ENCODE assay signal across 19 mouse cellular contexts in genomic region chr7:112455566-112456110, GRCm38 (mm10). TPM values are rescaled to one million over a fixed set of nuclear protein-coding genes. Genes with fewer than 3 reads are reported as not detected.
A peak's percentile ranks its signal among the peaks of the same experiment; 100 is the strongest.
DNase-seq lines count a peak whose midpoint lies in the region; ATAC-seq and TF ChIP-seq lines count a peak whose summit lies in the region.
"Had no signal": no experiment of that assay in that cellular context is flagged by ENCODE, and none has a peak within 500 bp of the region (broad histone marks: within the 10 kb centered on the region; RNA-seq: fewer than 3 reads in every experiment).

No protein-coding gene starts in this region.

- H3K4me1 ChIP-seq in forebrain, embryonic 15.5 days: peaks cover 9% of the 10 kb centered on the region; the same call in 1 of the 2 replicates

- H3K79me3 ChIP-seq in C2C12 (ENCODE audit: low read depth): peaks cover 53% of the 10 kb centered on the region

- H3K4me3 ChIP-seq in C2C12 (ENCODE audit: insufficient read depth, poor library complexity, severe bottlenecking) (no peak overlapping the region), myocyte (no peak overlapping the region)
- H3K4me3 ChIP-seq in forebrain, embryonic 15.5 days: no peak overlapping the region
- H3K4me3 ChIP-seq: embryonic facial prominence, embryonic 10.5 days; erythroblast, embryonic 14.5 days; forebrain, embryonic 10.5 days; heart, adult 2 months; heart, embryonic 12.5 days; hindbrain, embryonic 15.5 days had no signal

- no peaks in the 10 kb centered on the region for H3K9me3 ChIP-seq in forebrain, embryonic 15.5 days
- H3K9me3 ChIP-seq: embryonic facial prominence, embryonic 10.5 days; forebrain, embryonic 10.5 days; heart, embryonic 12.5 days; hindbrain, embryonic 15.5 days had no signal

- TF ChIP-seq POLR2A in myocyte (IDR thresholded peaks at IDR 0.05; ENCODE audit: insufficient read length, low read depth): no peak

- H3K4me2 ChIP-seq in myocyte (ENCODE audit: low read depth): peak overlapping the region; percentile 46
- H3K4me2 ChIP-seq in forebrain, embryonic 15.5 days (replicated peaks): no peak overlapping the region
- H3K4me2 ChIP-seq: heart, embryonic 12.5 days; hindbrain, embryonic 15.5 days had no signal

- DNase-seq in adrenal gland, adult 2 months: peak; percentile 45
- DNase-seq in adrenal gland, postnatal 14 days: no peak
- no peak for DNase-seq in right cerebral cortex, postnatal 14 days
- DNase-seq in heart, adult 18-20 months: no peak
- DNase-seq: adrenal gland, postnatal 36 days; cerebellum, adult 2 months; gastrocnemius, postnatal 10 days; heart, adult 2 months; heart, postnatal 36 days; kidney, adult 11 months had no signal

- H3K79me2 ChIP-seq in C2C12 (ENCODE audit: control insufficient read depth, insufficient read depth) (peaks cover 81% of the 10 kb centered on the region), myocyte (ENCODE audit: control insufficient read depth, insufficient read depth) (peaks cover 61% of the 10 kb centered on the region)

- H3ac ChIP-seq in C2C12 (ENCODE audit: control insufficient read depth, insufficient read length, low read depth) (no peak overlapping the region), myocyte (ENCODE audit: control insufficient read depth, insufficient read length) (no peak overlapping the region)

- 88% methylated on average over 5 of the region's 5 CpGs for WGBS in forebrain, embryonic 15.5 days

- H3K9ac ChIP-seq in forebrain, embryonic 15.5 days (replicated peaks): no peak overlapping the region
- H3K9ac ChIP-seq: heart, embryonic 12.5 days; hindbrain, embryonic 15.5 days had no signal

- H3K27ac ChIP-seq in forebrain, embryonic 15.5 days (replicated peaks): no peak overlapping the region
- H3K27ac ChIP-seq: embryonic facial prominence, embryonic 10.5 days; forebrain, embryonic 10.5 days; heart, adult 2 months; hindbrain, embryonic 15.5 days had no signal

- TF ChIP-seq CTCF in C2C12 (IDR thresholded peaks at IDR 0.05; ENCODE audit: control insufficient read depth, insufficient read depth, insufficient read length): no peak

- H3K36me3 ChIP-seq in C2C12 (ENCODE audit: control insufficient read depth, insufficient read depth) (peaks cover 2% of the 10 kb centered on the region), myocyte (ENCODE audit: control insufficient read depth, insufficient read depth) (no peaks in the 10 kb centered on the region)
- no peaks in the 10 kb centered on the region for H3K36me3 ChIP-seq in forebrain, embryonic 15.5 days
- H3K36me3 ChIP-seq: embryonic facial prominence, embryonic 10.5 days; forebrain, embryonic 10.5 days; heart, embryonic 12.5 days; hindbrain, embryonic 15.5 days had no signal

- no peak for ATAC-seq in forebrain, embryonic 15.5 days (replicated peaks)
- ATAC-seq: forebrain, embryonic 16.5 days had no signal

- no peaks in the 10 kb centered on the region for H3K27me3 ChIP-seq in C2C12 (ENCODE audit: control insufficient read depth, insufficient read depth, insufficient read length)
- H3K27me3 ChIP-seq in myocyte (ENCODE audit: control insufficient read depth, insufficient read depth, insufficient read length): no peaks in the 10 kb centered on the region
- H3K27me3 ChIP-seq in forebrain, embryonic 15.5 days: no peaks in the 10 kb centered on the region
- H3K27me3 ChIP-seq: heart, embryonic 12.5 days; hindbrain, embryonic 15.5 days had no signal

TF ChIP-seq in C2C12, 6 proteins besides CTCF, POLR2A, EP300 and RAD21:
- TF ChIP-seq MAX (IDR thresholded peaks at IDR 0.05) (peak; percentile 34), FOSL1 (IDR thresholded peaks at IDR 0.05; ENCODE audit: insufficient read depth, low read length, poor library complexity, severe bottlenecking) (peak; percentile 68), MYOD1 (IDR thresholded peaks at IDR 0.05; ENCODE audit: control insufficient read depth, insufficient read length, low read depth) (peak; percentile 42), MYOG (IDR thresholded peaks at IDR 0.05; ENCODE audit: control insufficient read depth, extremely low read depth, insufficient read length) (no peak), CEBPB (IDR thresholded peaks at IDR 0.05; ENCODE audit: low read depth) (no peak)

TF ChIP-seq in myocyte, 11 proteins besides CTCF, POLR2A, EP300 and RAD21:
- TF ChIP-seq USF1 (IDR thresholded peaks at IDR 0.05; ENCODE audit: low read depth): no peak
- TF ChIP-seq TCF3 (IDR thresholded peaks at IDR 0.05; ENCODE audit: insufficient read length, low read depth): no peak
- TF ChIP-seq MAX (IDR thresholded peaks at IDR 0.05; ENCODE audit: low read depth): no peak
- no peak for TF ChIP-seq MYOD1 (IDR thresholded peaks at IDR 0.05; ENCODE audit: control insufficient read depth in 1 of 3, insufficient read length in 2 of 3, low read depth in 2 of 3)
- no peak for TF ChIP-seq MYOG (IDR thresholded peaks at IDR 0.05; ENCODE audit: control insufficient read depth in 1 of 3, insufficient read depth in 1 of 3, insufficient read length in 2 of 3, low read depth in 2 of 3)
- no peak for TF ChIP-seq TCF12 (IDR thresholded peaks at IDR 0.05; ENCODE audit: insufficient read depth, poor library complexity, severe bottlenecking)
- no peak for TF ChIP-seq POLR2AphosphoS2 (IDR thresholded peaks at IDR 0.05; ENCODE audit: insufficient read length, low read depth)
- no peak for TF ChIP-seq REST (IDR thresholded peaks at IDR 0.05; ENCODE audit: insufficient read depth, insufficient read length)
- no peak for TF ChIP-seq E2F4 (IDR thresholded peaks at IDR 0.05; ENCODE audit: insufficient read depth)
- TF ChIP-seq CEBPB (IDR thresholded peaks at IDR 0.05; ENCODE audit: insufficient read depth, poor library complexity, severe bottlenecking): no peak
- no peak for TF ChIP-seq SRF (IDR thresholded peaks at IDR 0.05; ENCODE audit: control insufficient read depth, insufficient read length, low read depth)

RNA-seq across cellular contexts. Expression of gene Parva, which starts 28.3 kb away (rescaled TPM):
- 10 to 100 TPM; 87.9 to 93.4 TPM for total RNA-seq in adrenal gland, adult 2 months (2021)
- 20.0 and 32.7 TPM in 2 replicates for polyA plus RNA-seq in adrenal gland, adult 2 months (2012; rRNA removed)
- total RNA-seq in adrenal gland, postnatal 14 days (2021): 84.2 and 94.8 TPM in 2 replicates
- 126 TPM for polyA plus RNA-seq in C2C12 (2012; fragmentation: generic; extraction: Trizol)
- 78.3 TPM for polyA plus RNA-seq in myocyte (2012; fragmentation: generic; extraction: Trizol)
- polyA plus RNA-seq in forebrain, embryonic 15.5 days (2015; fragmentation: Nextera tagmentation; extraction: Ambion mirVana): 21.0 and 22.2 TPM in 2 replicates
- 10 to 100 TPM; 38.9 to 42.8 TPM for total RNA-seq in heart, adult 18-20 months (2021)
